Mouse (Mus musculus) adrenal gland, postnatal 10 days (tissue): ENCODE measurements around the gene Gm20422. TPM values are rescaled to one million over a fixed set of nuclear protein-coding genes. Genes with fewer than 3 reads are reported as not detected.

Experiments used
- DNase-seq: peaks from one replicate; pipeline ENCODE4 v3.0.0; 2021; ENCODE audit warnings: mixed read lengths
- long read RNA-seq, 2 experiments: library from polyadenylated mRNA; stranded (forward); transcript quantifications; one replicate each; pipeline ENCODE4 v2.0.0; 2021
- total RNA-seq, 2 experiments: library from RNA; stranded (reverse); gene quantifications; 2 replicates each; pipeline ENCODE4 v1.2.3; 2021

The Gm20422 gene
- 1 to 10 TPM in 1 of 2 experiments, not detected in 1; 2.8 TPM for total RNA-seq
- long read RNA-seq, experiment 1, partial matches to known transcripts = 0 of 1 reads
- long read RNA-seq, experiment 1, other reads (novel, unspliced or antisense) = 1 of 1 reads
- long read RNA-seq, experiment 2 = 0 reads

GRCm38 (mm10) chr8:69774503-69775148 lies at the start of gene Gm20422:
Gene Gm20422 (minus strand): TSS chr8:69774886.
- DNase-seq = peak; percentile 89

GRCm38 (mm10) chr8:69822386-69823191 lies 47.9 kb upstream of the Gm20422 start, which contains the start of gene Lpar2:
Gene Lpar2 (plus strand): TSS chr8:69822429.
- peak; percentile 76 for DNase-seq

- peak; percentile 50 for DNase-seq
These were observed 47.3 kb upstream of the Gm20422 start for GRCm38 (mm10) chr8:69821971-69822385.

GRCm38 (mm10) chr8:69820466-69820865 lies 45.8 kb upstream of the Gm20422 start:
- DNase-seq = no peak

GRCm38 (mm10) chr8:69815396-69815795 lies 40.7 kb upstream of the Gm20422 start:
- peak; percentile 70 for DNase-seq

GRCm38 (mm10) chr8:69814881-69815280 lies 40.2 kb upstream of the Gm20422 start:
- DNase-seq = no peak

- no peak for DNase-seq
These were observed 35.1 kb upstream of the Gm20422 start for GRCm38 (mm10) chr8:69809820-69810219.

- peak; percentile 37 for DNase-seq
These were observed 34.2 kb upstream of the Gm20422 start for GRCm38 (mm10) chr8:69808864-69809403.

GRCm38 (mm10) chr8:69808094-69808863 lies 33.6 kb upstream of the Gm20422 start, which contains the start of gene Gmip:
Gene Gmip (plus strand): TSS chr8:69808679.
- DNase-seq = peak; percentile 88

- DNase-seq = no peak
These were observed 32.5 kb upstream of the Gm20422 start for GRCm38 (mm10) chr8:69807236-69807635.

- no peak for DNase-seq
These were observed 30.8 kb upstream of the Gm20422 start for GRCm38 (mm10) chr8:69805491-69805890.

- DNase-seq = no peak
These were observed 30.4 kb upstream of the Gm20422 start for GRCm38 (mm10) chr8:69805086-69805485.

- no peak for DNase-seq
These were observed 29.9 kb upstream of the Gm20422 start for GRCm38 (mm10) chr8:69804537-69804936.

- DNase-seq = no peak
These were observed 28.7 kb upstream of the Gm20422 start for GRCm38 (mm10) chr8:69803366-69803765.

- no peak for DNase-seq
These were observed 27.5 kb upstream of the Gm20422 start for GRCm38 (mm10) chr8:69802216-69802615.

GRCm38 (mm10) chr8:69801796-69802195 lies 27.1 kb upstream of the Gm20422 start:
- DNase-seq = no peak

GRCm38 (mm10) chr8:69799946-69800345 lies 25.3 kb upstream of the Gm20422 start:
- DNase-seq = no peak

GRCm38 (mm10) chr8:69799261-69799660 lies 24.6 kb upstream of the Gm20422 start:
- no peak for DNase-seq

GRCm38 (mm10) chr8:69797661-69798060 lies 23.0 kb upstream of the Gm20422 start:
- no peak for DNase-seq

GRCm38 (mm10) chr8:69796721-69797345 lies 22.1 kb upstream of the Gm20422 start:
- DNase-seq = no peak

- DNase-seq = no peak
These were observed 20.2 kb upstream of the Gm20422 start for GRCm38 (mm10) chr8:69794901-69795300.

- no peak for DNase-seq
These were observed 19.4 kb upstream of the Gm20422 start for GRCm38 (mm10) chr8:69794096-69794495.
